Mouse (Mus musculus) olfactory bulb, adult 2 months (tissue): ENCODE data around the gene Bpifb9a.
"Not testable (repeated sequence)": the region's sequence is repeated elsewhere in the genome, so short reads cannot be mapped to it uniquely, and the experiment has no call there.

Source experiments
- CTCF ChIP-seq: fragments of 200-500 bp; IDR thresholded peaks from 2 replicates; pipeline ENCODE4 v1.5.1; 2012; ENCODE audit warnings: low read depth, mild to moderate bottlenecking, low read length, moderate library complexity; ENCODE audit not compliant: insufficient read depth
- POLR2A ChIP-seq: fragments of 200-500 bp; IDR thresholded peaks from 2 replicates; pipeline ENCODE4 v1.6.1; 2012; ENCODE audit warnings: mild to moderate bottlenecking, low read depth, low read length, moderate library complexity; ENCODE audit not compliant: insufficient read depth

DNA sequence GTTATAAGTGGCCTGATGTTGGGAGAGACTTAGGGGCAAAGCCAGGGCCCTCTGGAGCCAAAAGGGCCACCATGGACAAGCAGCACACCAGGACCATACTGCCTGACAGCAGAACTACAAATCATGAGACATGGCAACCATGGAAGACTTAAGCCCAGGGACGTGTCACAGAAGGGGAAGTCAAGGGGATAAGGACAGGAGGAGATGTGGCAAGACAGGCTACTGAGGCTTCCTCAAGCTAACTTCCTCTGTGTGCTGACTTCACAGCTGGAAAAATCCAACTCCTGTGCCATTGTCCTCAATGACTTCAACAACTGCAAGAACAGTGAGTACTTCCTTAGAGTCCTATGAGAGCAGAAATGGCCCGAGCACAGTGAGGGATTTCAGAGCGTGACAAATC, 6.7 kb downstream of the Bpifb9a start:
- TF ChIP-seq CTCF, POLR2A: not testable (repeated sequence)
